Mouse (Mus musculus) WW6 (cell line): ENCODE measurements around the gene Gjd3.
"Not testable (repeated sequence)": the region's sequence is repeated elsewhere in the genome, so short reads cannot be mapped to it uniquely, and the experiment has no call there.

Source experiments
- DNase-seq: peaks from one replicate; pipeline ENCODE4 v3.0.0-alpha.2; 2013; ENCODE audit warnings: low read depth, low spot score

The Gjd3 gene

GRCm38 (mm10) chr11:98933847-98934246 lies 49.0 kb downstream of the Gjd3 start:
- DNase-seq, result not testable (repeated sequence)

GRCm38 (mm10) chr11:98933151-98933550 lies 49.7 kb downstream of the Gjd3 start:
- no peak for DNase-seq

GRCm38 (mm10) chr11:98932293-98933091 lies 50.3 kb downstream of the Gjd3 start:
- DNase-seq, result no peak
